Mouse (Mus musculus) liver, embryonic 16.5 days (tissue): ENCODE data around the gene Hps1. TPM values are rescaled to one million over a fixed set of nuclear protein-coding genes. Genes with fewer than 3 reads are reported as not detected.
A peak's percentile ranks its signal among the peaks of the same experiment; 100 is the strongest.

Experiments used
- ATAC-seq: fragments of 200-750 bp; cut with Nextera tagmentation; 2 replicates; pipeline ENCODE4 v1.8.0; 2017; ENCODE audit warnings: low read depth, mild to moderate bottlenecking, moderate number of reproducible peaks, moderate library complexity
- H3K27ac ChIP-seq: fragments of 300-500 bp; sonication (generic); 2 replicates; pipeline ENCODE4 v1.5.1; 2014; ENCODE audit warnings: mild to moderate bottlenecking, low read length
- H3K27me3 ChIP-seq: fragments of 300-500 bp; sonication (generic); 2 replicates; pipeline ENCODE4 v1.6.1; 2014; ENCODE audit warnings: low read depth, low read length, mixed read lengths; ENCODE audit not compliant: control insufficient read depth, insufficient read depth
- H3K36me3 ChIP-seq: fragments of 300-500 bp; sonication (generic); 2 replicates; pipeline ENCODE4 v1.6.1; 2014; ENCODE audit warnings: mild to moderate bottlenecking; ENCODE audit not compliant: control insufficient read depth, insufficient read depth
- H3K4me1 ChIP-seq: fragments of 300-500 bp; sonication (generic); 2 replicates; pipeline ENCODE4 v1.6.1; 2014; ENCODE audit warnings: low read depth, low read length, mixed read lengths; ENCODE audit not compliant: control insufficient read depth
- H3K4me2 ChIP-seq: fragments of 300-500 bp; sonication (generic); 2 replicates; pipeline ENCODE4 v1.6.1; 2014; ENCODE audit warnings: low read depth, low read length, mixed read lengths
- H3K4me3 ChIP-seq: fragments of 300-500 bp; sonication (generic); 2 replicates; pipeline ENCODE4 v1.5.1; 2014; ENCODE audit warnings: low read depth, mild to moderate bottlenecking, low read length
- H3K9ac ChIP-seq: fragments of 300-500 bp; sonication (generic); 2 replicates; pipeline ENCODE4 v1.6.1; 2014; ENCODE audit warnings: low read depth, low read length
- H3K9me3 ChIP-seq: fragments of 300-500 bp; sonication (generic); replicated peaks from 2 replicates; pipeline ENCODE4 v1.6.1; 2016; ENCODE audit warnings: low read length; ENCODE audit not compliant: control insufficient read depth
- WGBS: fragments of 180-500 bp; shearing (Covaris S2); extraction: QIAGEN DNeasy Blood & Tissue Kit; methylation state at CpG from one replicate; pipeline ENCODE4 v1.1.7; 2014; ENCODE audit not compliant: insufficient replicate concordance; 5-methylcytosine and 5-hydroxymethylcytosine counted together
- polyA plus RNA-seq: library from polyadenylated mRNA; unstranded; fragments of >200 nt; fragmentation: Nextera tagmentation; extraction: Ambion mirVana; gene quantifications from 2 replicates; pipeline ENCODE4 v1.2.1, GENCODE M21; 2015

The Hps1 gene
- polyA plus RNA-seq, 1 experiment from 2014 or later = 6.2 TPM

DNA sequence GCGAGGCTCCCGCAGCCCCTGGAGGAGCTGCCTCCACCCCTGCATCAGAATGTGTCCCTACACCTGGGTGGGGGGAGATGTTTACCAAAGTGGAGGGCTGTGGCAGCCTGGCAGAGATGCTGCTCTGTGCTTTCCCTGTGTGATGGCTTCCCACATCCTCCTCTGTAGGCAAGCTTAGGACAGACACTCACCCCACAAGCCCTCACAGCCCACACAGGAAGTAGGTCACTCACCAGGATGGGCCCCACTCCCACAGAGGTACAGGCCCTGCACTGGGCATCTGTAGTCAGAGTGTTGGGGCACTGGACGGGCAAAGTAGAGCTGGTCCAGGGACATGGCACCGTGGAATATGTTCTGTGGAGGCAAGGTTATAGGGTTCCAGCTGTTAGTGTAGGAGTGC is 52.4 kb downstream of the Hps1 start:
- no peak for ATAC-seq
- H3K4me2 ChIP-seq = no peak overlapping the region

DNA sequence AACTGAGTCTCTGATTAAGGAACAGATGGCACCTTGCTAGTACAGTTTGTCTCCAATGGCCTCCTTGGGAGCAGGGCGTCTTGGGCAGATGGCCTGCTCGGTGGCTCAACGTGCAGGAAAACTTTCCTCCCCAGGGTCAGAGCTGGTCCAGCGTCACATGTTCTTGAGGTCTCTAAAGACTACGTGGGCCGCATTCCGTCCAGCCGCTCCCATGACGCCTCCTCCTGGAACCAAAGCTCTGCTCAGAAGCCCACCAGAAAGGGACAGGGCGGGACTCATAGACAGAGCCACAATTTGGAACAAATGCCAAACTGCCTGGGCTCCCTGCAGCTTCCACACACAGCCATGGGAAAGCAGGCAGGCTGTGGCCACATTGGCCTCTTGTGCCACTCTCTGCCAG is 53.0 kb downstream of the Hps1 start:
- no peak for ATAC-seq
- Histone ChIP-seq H3K36me3 (no peaks in the 10 kb centered on the region), H3K9ac (no peak overlapping the region), H3K4me1 (no peaks in the 10 kb centered on the region), H3K4me2 (no peak overlapping the region), H3K27me3 (no peaks in the 10 kb centered on the region), H3K9me3 (no peaks in the 10 kb centered on the region), H3K27ac (no peak overlapping the region), H3K4me3 (no peak overlapping the region)
- 76% methylated on average over 10 of the region's 10 CpGs for WGBS

More for the DNA sequence above, 52.4 kb downstream of the Hps1 start:
- Histone ChIP-seq H3K9ac (no peak overlapping the region), H3K36me3 (no peaks in the 10 kb centered on the region), H3K4me3 (no peak overlapping the region), H3K27me3 (no peaks in the 10 kb centered on the region), H3K9me3 (no peaks in the 10 kb centered on the region), H3K27ac (no peak overlapping the region), H3K4me1 (no peaks in the 10 kb centered on the region)
- 55% methylated on average over 4 of the region's 4 CpGs for WGBS

DNA sequence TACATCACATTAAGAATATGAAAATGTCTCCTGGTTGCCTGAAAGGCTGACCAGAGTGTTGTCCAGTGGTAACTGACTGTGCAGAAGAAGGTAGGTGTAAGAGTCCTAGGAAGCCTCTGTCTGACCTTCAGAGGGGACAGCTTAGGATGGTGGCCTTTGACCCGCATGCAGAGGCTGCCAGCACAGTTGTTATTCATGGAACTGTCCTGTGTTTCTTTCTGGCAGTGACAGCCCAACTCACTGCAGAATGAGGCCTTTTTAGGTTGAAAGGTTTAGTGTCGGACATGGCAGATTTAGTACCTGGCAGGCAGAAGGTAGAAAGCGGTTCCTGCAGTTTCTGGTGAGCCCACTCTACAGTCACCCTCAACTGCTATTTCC is 53.8 kb downstream of the Hps1 start:
- H3K9me3 ChIP-seq = no peaks in the 10 kb centered on the region
- H3K36me3 ChIP-seq = no peaks in the 10 kb centered on the region
- no peaks in the 10 kb centered on the region for H3K27me3 ChIP-seq
- no peak overlapping the region for H3K27ac ChIP-seq
- ATAC-seq = no peak
- WGBS = 63% methylated on average over 3 of the region's 3 CpGs
- H3K9ac ChIP-seq = no peak overlapping the region
- no peak overlapping the region for H3K4me3 ChIP-seq
- no peaks in the 10 kb centered on the region for H3K4me1 ChIP-seq
- H3K4me2 ChIP-seq = no peak overlapping the region

DNA sequence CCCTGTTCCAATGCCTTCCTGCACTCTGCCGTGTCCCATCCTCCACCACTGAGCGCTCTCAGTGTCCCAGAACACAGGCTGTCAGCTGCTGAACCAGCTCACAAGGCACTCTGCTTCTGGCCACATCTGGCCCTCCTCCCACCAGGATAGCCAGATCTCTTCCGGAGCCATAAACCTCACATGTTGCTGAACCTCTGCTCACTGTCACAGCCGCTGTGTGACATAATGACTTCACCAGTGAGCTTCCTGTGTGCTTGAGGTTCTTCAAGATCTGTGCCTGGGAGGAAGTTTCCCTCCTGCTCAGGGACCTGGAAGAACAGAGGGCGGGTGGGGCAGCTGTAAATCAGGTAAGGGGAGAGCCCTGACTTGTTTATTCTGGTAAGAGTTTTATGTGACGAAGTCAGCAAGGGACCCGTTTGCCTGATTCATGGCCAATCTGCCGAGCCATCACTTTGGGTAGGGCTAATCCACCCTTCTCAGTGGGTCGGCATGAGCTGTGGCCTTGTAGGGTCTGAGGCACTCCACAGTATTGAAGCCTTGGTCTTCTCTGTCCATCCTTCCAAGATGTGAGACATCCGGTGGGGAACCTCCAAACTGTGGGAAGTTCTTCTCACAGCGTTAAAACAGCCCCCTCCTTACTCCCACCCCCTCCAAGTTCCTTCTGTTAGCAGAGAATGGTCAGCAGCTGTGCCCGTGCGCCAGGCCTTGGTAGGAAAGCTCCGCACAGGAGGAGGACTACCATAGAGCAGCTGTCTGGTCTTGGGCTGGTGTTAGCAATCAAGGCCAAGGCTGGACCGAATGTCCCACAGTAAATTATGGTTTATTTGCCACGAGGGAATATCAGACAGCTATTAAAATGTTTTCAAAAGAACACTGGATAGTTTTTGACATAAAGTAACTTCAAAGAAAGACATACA is 54.5 kb downstream of the Hps1 start:
- H3K27me3 ChIP-seq = no peaks in the 10 kb centered on the region
- H3K27ac ChIP-seq = no peak overlapping the region
- no peak overlapping the region for H3K9ac ChIP-seq
- H3K4me3 ChIP-seq = no peak overlapping the region
- no peaks in the 10 kb centered on the region for H3K36me3 ChIP-seq
- no peak overlapping the region for H3K4me2 ChIP-seq
- WGBS = 38% methylated on average over 16 of the region's 16 CpGs
- no peaks in the 10 kb centered on the region for H3K9me3 ChIP-seq
- H3K4me1 ChIP-seq = no peaks in the 10 kb centered on the region
- no peak for ATAC-seq

DNA sequence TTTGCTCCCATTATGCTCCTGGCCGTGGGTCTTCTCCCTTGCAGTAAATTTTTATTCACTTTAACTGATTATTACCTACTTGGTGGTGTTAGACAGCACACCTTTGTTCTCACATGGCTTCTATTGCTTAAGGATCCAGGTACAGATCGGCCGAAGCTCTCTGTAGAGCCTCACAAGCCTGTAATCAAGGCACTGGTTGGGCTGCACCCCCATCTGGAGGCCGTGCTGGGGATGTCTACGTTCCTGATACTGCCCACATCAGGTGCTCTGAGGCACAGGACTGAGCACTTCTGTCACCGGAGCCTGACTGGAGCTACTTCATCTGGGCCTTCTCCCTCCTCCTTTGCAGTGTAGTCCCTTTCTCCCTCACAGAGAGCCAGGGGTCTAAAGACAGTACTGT is 56.5 kb downstream of the Hps1 start:
- no peak for ATAC-seq
- Histone ChIP-seq H3K4me2 (no peak overlapping the region), H3K9ac (no peak overlapping the region), H3K4me1 (no peaks in the 10 kb centered on the region), H3K4me3 (no peak overlapping the region), H3K27ac (no peak overlapping the region), H3K36me3 (no peaks in the 10 kb centered on the region), H3K9me3 (no peaks in the 10 kb centered on the region), H3K27me3 (no peaks in the 10 kb centered on the region)
- 57% methylated on average over 6 of the region's 6 CpGs for WGBS

DNA sequence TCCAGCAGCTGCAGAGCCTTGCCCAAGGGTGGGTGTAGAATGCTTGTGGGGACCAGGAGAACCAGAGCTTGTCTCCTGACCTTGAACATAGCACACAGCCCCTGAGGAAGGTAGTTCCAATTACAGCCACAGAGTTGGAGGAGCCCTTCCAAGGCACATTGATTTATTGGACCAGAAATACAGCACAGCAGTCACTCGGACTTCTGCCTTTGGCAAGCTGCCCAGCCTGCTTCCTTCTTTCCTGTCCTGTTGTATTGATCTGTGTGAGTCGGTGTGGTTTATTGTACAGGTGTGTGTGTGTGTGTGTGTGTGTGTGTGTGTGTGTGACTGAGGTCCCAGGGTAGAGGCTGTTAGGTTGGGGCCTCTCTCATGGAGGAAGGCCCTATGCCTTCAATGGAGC is 57.3 kb downstream of the Hps1 start:
- Histone ChIP-seq H3K27ac (no peak overlapping the region), H3K4me2 (no peak overlapping the region), H3K36me3 (no peaks in the 10 kb centered on the region), H3K27me3 (no peaks in the 10 kb centered on the region), H3K9ac (no peak overlapping the region), H3K9me3 (no peaks in the 10 kb centered on the region), H3K4me3 (no peak overlapping the region), H3K4me1 (no peaks in the 10 kb centered on the region)
- peak; percentile 75 for ATAC-seq
- WGBS = 10% methylated on average over 2 of the region's 2 CpGs

DNA sequence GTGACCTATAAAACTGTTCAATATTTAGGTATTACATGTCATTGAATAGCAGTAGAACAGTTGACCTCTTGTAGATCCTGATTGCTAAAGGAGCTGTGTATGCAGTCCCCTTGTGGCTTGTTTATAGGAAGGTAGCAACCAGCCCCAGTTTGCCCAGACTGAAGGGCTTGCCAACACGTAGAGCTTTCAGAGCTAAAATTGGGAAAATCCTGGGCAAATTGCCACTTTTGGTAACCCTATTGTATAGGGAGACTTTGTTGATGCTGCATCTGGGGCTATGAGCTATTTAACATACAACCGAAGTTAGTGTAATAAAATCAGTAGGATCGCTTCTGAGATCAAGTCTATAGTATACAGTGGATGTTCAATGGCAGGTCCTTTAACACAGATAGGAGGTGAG is 61.7 kb downstream of the Hps1 start:
- 60% methylated on average over 3 of the region's 3 CpGs for WGBS
- Histone ChIP-seq H3K4me2 (no peak overlapping the region), H3K4me1 (no peaks in the 10 kb centered on the region), H3K36me3 (no peaks in the 10 kb centered on the region), H3K9ac (no peak overlapping the region), H3K27me3 (no peaks in the 10 kb centered on the region), H3K4me3 (no peak overlapping the region), H3K9me3 (no peaks in the 10 kb centered on the region), H3K27ac (no peak overlapping the region)
- ATAC-seq = no peak

DNA sequence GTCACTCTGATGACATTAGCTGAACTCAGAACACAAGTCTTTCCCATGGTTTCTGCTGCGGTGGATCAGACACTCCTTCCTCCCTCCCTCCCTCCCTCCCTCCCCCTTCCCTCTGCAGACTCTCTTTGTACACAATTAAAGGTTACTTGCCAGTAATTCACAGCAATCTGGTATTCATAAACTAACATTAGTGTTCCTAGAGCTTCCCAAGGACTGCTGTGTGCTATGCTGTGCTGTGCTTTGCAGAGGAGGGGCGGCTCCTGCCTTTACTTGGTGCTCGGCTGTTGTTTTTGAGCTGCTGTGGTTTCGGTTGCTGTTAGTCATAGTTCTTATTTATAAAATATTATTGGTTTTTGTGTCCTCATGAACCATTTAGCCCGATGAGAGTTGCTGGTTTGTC is 62.1 kb downstream of the Hps1 start:
- 58% methylated on average over 5 of the region's 5 CpGs for WGBS
- Histone ChIP-seq H3K4me2 (no peak overlapping the region), H3K9me3 (no peaks in the 10 kb centered on the region), H3K4me1 (no peaks in the 10 kb centered on the region), H3K36me3 (no peaks in the 10 kb centered on the region), H3K4me3 (no peak overlapping the region), H3K27me3 (no peaks in the 10 kb centered on the region), H3K9ac (no peak overlapping the region), H3K27ac (no peak overlapping the region)
- ATAC-seq = no peak

DNA sequence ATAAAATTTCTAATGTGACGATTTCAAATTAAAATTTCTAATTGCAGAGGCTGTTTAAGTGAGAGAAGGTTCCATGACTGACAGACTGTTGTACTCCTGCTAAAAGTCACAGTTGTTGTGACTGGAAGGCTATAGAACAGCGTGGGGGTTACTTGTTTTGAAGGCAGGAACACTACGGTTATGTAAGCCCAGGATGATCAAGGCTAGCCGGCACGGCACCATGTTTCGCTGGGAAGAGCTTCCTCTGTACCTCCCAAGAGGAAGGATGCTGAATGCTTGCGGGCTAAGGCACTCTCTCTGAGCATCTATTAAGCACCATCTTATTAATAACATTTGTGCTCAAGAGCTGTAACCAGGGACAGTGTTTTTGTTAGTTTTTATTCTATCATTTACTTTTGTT is 63.3 kb downstream of the Hps1 start:
- WGBS = 58% methylated on average over 7 of the region's 7 CpGs
- no peak overlapping the region for H3K4me2 ChIP-seq

More for the DNA sequence above, 63.3 kb downstream of the Hps1 start:
- H3K27me3 ChIP-seq = no peaks in the 10 kb centered on the region
- H3K36me3 ChIP-seq = no peaks in the 10 kb centered on the region
- no peaks in the 10 kb centered on the region for H3K9me3 ChIP-seq
- no peaks in the 10 kb centered on the region for H3K4me1 ChIP-seq
- ATAC-seq = no peak
- no peak overlapping the region for H3K9ac ChIP-seq
- no peak overlapping the region for H3K27ac ChIP-seq
- no peak overlapping the region for H3K4me3 ChIP-seq
